Mouse (Mus musculus): ENCODE data around the gene Oat. TPM values are rescaled to one million over a fixed set of nuclear protein-coding genes. Genes with fewer than 3 reads are reported as not detected.

Oat gene
- total RNA-seq, 2 experiments from 2014 or later: 24.8 to 39.2 TPM

GRCm38 (mm10) chr7:132554091-132554490 lies 22.1 kb downstream of the Oat start:
- no peak for ATAC-seq (replicated peaks; ENCODE audit: low FRiP score, poor library complexity, severe bottlenecking)

DNA sequence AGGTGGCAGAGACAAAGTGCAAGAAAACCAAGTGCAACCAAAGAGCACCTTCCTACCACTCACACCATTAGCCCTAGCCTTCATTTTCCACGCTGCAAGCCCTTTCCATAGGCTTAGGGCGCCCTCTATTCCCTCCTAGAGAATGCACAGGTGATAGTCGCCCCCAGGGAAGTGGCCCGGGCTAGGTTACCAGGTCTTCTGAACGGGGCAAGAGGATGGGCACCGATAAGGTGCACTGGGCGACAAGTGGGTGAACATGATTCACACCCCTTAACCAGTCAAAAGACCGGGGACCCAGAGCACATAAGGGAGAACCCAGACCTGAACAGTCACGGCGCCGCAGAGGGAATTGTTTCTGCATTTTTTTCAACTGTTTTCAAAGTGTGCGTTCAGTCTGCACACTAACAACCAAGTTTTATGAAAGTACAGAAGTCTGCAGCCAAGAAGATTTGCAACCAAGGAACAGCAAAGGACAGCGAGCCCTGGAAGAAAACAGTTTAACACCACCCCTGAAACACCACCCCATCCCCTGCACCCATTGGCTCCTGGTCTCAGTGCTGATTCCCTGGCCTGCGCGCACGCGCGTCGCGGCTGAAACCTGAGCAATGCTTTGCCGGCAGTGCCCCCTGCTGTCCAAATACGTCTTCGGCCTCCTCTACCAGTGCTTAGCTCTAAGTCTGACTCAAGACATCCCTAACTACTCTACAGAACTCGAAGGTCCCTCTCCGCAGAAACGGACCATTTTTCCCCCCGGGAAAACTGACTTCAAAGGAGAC lies 24.7 kb downstream of the Oat start:
- peak; percentile 96 for ATAC-seq (replicated peaks; ENCODE audit: low FRiP score, poor library complexity, severe bottlenecking)

DNA sequence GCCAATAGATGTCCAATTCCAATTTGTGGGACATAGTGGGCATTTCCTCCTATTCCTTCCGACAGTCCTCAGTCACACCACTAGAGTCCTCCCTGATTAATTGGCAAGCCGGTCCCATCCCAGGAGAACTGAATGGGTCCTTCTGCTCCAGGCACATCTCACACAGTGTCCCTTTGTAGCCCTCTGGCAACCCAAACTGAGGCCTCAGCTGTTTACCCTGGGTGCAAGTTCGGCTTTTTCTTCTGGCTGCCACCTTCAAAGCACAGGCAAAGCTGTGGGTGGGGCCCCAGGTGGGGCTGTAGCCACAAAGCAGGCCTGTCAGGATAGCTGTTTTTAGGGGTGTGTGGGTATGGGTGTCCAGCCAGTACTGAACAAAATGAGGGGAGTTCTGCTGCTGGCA lies 29.1 kb downstream of the Oat start:
- no peak for ATAC-seq (replicated peaks; ENCODE audit: low FRiP score, poor library complexity, severe bottlenecking)

DNA sequence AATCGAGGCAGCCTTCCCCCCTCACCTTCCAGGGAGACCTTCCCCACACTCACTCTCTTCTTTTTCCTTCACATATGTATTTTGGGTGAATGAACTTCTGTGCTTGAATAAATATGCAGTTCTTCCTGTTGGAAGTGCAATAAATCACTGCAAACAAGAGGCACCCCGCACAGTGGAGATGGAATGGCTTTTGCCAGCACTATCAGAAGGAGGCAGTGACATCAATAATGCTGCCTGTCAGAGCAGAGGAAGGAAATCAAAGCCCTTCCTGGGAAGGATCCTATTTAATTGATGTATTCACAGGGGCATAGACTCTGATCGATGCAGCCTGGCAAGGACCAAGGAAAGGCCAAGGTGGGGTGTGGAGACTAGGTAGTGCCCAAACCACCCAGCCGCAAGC lies 33.8 kb downstream of the Oat start:
- no peak for ATAC-seq (replicated peaks; ENCODE audit: low FRiP score, poor library complexity, severe bottlenecking)

DNA sequence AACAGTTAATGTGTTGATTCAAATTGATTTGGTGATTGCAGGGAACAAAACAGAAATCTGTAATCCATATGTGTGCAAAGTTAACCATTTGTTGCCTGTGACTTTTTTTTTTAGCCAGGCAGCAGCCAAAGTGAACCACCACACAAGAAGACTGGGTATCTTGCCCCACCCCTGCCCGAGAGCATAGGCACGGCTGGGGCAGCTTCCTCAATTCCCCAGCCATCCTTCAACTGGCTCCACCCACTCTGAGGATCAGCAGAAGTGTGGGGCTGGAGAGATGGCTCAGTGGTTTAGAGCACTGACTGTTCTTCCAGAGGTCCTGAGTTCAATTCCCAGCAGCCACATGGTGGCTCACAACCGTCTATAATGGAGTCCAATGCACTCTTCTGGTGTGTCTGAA lies 34.6 kb downstream of the Oat start:
- no peak for ATAC-seq (replicated peaks; ENCODE audit: low FRiP score, poor library complexity, severe bottlenecking)

GRCm38 (mm10) chr7:132540597-132540996 lies 35.6 kb downstream of the Oat start:
- ATAC-seq (replicated peaks; ENCODE audit: low FRiP score, poor library complexity, severe bottlenecking): no peak

DNA sequence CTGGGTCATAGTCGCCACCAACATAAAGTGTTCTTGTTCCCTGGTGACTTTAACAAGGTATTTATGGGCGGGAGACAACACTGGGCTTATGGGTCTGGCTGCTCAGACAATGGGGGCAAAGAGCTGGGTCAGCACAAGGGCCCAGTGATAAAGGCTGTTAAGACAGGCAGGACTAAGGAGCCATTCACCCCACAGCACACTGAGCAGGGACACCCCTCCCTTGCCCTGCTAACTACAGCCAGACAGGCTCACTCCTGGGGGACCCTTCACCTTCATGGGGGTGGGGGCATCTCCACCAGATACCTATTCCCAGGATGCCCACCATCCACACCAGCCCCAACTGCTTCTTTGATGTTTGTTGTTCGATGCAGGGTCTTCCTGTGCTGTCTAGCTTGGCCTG lies 47.0 kb downstream of the Oat start:
- no peak for ATAC-seq (replicated peaks; ENCODE audit: low FRiP score, poor library complexity, severe bottlenecking)

DNA sequence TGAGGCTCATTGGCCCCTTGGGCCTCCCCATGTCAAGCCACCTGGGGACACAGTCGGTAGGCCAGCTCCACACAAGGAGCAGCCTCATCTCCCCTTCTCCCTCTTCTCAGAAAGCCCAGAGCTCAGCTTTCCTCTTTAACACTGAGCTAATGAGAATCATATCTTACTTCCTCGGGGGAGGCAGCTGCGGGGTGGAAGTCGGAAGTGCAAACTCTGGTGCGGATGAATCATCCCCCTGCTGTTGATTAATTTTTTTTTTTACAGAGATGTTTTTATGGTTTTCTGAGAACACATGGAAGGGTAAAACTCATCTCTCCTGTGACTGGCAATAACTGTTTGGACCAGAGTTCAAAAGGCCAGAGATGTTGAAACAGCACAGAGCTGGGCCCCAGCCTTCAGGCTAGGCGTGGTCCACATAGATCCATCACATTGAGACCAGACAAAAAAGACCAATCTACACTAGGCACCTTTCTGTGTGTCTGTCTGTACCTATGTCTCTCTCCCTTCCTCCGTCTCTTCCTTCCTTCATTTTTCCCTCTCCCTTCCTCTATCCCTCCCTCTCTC lies 62.7 kb downstream of the Oat start:
- no peak for ATAC-seq (replicated peaks; ENCODE audit: low FRiP score, poor library complexity, severe bottlenecking)

DNA sequence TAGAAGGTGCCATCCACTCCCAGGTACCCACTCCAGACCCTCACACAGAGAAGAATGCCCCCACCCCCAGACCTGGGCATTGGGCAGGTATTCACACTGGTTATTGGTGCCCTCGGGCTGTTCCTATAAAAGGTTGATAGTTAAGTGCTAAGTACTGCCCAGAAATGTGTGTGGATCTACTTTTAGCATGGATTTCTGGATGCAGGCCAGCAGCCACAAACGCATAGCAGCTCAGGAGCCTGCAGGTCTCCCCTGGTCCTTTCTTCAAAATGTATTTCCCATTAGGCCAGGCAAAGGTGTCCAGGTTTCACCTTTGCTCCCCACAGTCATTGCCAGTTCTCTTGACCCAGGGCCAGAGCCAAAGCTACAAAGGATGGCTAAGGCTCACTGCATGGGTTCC lies 67.1 kb downstream of the Oat start:
- ATAC-seq (replicated peaks; ENCODE audit: low FRiP score, poor library complexity, severe bottlenecking): no peak

Other genes with a start within 250 kb of the Oat start
- gene Nkx1-2, start 23.2 kb upstream of the Oat start, total RNA-seq (2015; ENCODE audit: low replicate concordance): not detected in 2 replicates
- not detected in 2 replicates for gene Nkx1-2, start 23.2 kb upstream of the Oat start, total RNA-seq (2017; ENCODE audit: low replicate concordance)
- gene Lhpp, start 34.2 kb upstream of the Oat start, total RNA-seq (2015; ENCODE audit: low replicate concordance): not detected in 2 replicates
- 0.68 and 1.1 TPM in 2 replicates for gene Lhpp, start 34.2 kb upstream of the Oat start, total RNA-seq (2017; ENCODE audit: low replicate concordance)
- 119 and 143 TPM in 2 replicates for gene Fam53b, start 237.5 kb upstream of the Oat start, total RNA-seq (2015; ENCODE audit: low replicate concordance)
- 126 and 169 TPM in 2 replicates for gene Fam53b, start 237.5 kb upstream of the Oat start, total RNA-seq (2017; ENCODE audit: low replicate concordance)

Measured in erythroblast, adult 5-6 weeks (primary cell).